Mouse (Mus musculus) layer of hippocampus, adult 2 months (tissue): ENCODE results near the gene Ranbp17. TPM values are rescaled to one million over a fixed set of nuclear protein-coding genes. Genes with fewer than 3 reads are reported as not detected.
A peak's percentile ranks its signal among the peaks of the same experiment; 100 is the strongest.

Source experiments
- DNase-seq, 2 experiments: peaks; one replicate each; pipeline ENCODE4 v3.0.0; 2022; ENCODE audit warnings: low spot score in 2 of 2
- H3K27ac ChIP-seq: fragments of 200-600 bp; 2 replicates; pipeline ENCODE4 v1.8.1; 2022
- H3K4me3 ChIP-seq: fragments of 200-600 bp; 2 replicates; pipeline ENCODE4 v1.8.1; 2022; ENCODE audit warnings: mild to moderate bottlenecking
- CTCF ChIP-seq: fragments of 200-600 bp; conservative IDR thresholded peaks from 2 replicates; pipeline ENCODE4 v1.8.1; 2022; ENCODE audit warnings: antibody characterized with exemption, mild to moderate bottlenecking, moderate library complexity
- total RNA-seq, 2 experiments: library from RNA; stranded (reverse); gene quantifications; 2 replicates each; pipeline ENCODE4 v1.2.3; 2021

The Ranbp17 gene
- total RNA-seq, 2 experiments from 2014 or later = 7.9 to 9.9 TPM

- Histone ChIP-seq H3K4me3 (no peak overlapping the region), H3K27ac (no peak overlapping the region)
- no peak for TF ChIP-seq CTCF
- no peak for DNase-seq
These were observed 308.6 kb downstream of the Ranbp17 start for GRCm38 (mm10) chr11:33204966-33205365.

DNA sequence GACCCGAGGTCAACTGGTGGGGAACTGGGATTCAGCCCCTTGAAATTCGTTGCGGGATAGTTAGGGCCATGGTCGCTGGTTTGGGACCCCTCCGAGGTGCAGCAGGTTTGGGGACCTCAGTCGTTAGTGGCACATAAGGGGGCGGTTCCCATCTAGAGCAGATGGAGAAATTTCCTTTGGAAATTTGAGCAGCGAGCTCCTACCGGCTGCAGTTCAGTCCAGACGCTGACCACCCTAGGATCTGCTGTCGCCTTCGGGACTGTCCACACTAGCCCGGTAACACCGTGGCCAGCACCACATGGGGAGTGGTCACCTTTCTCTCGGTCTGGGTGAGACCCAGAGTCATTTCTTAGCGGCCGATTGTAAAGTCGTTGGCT is 309.2 kb downstream of the Ranbp17 start:
- TF ChIP-seq CTCF = no peak
- H3K27ac ChIP-seq = no peak overlapping the region
- no peak overlapping the region for H3K4me3 ChIP-seq
- no peak for DNase-seq

GRCm38 (mm10) chr11:33203383-33204328 is 309.9 kb downstream of the Ranbp17 start, which contains the start of gene Tlx3:
Gene Tlx3 (minus strand): TSS chr11:33203589.
- Histone ChIP-seq H3K4me3 (no peak within 1 kb of the TSS), H3K27ac (no peak within 1 kb of the TSS)
- no peak for TF ChIP-seq CTCF
- DNase-seq = no peak

DNA sequence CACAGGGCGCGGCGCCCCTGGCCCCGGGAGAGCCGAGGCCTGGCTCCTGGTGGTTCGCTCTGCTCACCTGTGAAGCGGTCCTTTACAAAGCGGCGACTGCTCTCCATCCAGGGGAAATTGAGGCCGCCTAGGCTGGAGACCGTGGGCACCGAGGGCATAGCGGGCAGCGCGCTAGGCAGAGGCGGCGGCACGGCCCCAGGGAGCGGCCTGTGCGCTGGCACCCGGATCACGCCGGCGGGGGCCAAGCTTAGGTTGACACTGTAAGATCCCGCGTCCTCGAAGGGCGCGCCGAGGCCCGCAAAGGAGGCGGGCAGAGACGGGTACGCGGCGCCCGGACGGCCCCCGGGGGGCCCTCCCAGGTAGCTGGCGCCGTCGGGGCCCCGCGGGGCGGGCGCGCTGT is 310.6 kb downstream of the Ranbp17 start:
- TF ChIP-seq CTCF = no peak
- H3K27ac ChIP-seq = no peak overlapping the region
- DNase-seq = no peak
- no peak overlapping the region for H3K4me3 ChIP-seq

DNA sequence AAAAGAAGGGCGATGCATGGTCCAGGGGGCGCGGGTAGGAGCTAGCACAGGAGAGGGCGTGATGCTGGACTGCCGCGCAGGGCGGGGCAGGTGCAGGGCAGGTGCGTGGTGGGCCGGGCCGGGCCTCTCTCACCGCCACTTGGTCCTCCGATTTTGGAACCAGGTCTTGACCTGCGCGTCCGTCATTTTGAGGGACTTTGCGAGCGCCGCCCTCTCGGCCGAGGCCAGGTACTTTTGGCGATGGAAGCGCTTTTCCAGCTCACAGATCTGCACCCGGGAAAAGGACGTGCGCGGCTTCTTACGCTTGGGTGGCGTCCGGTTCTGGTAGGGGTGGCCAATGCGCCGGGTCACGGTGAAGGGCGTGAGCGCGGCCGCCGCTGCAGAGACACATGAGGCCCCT is 311.2 kb downstream of the Ranbp17 start:
- no peak overlapping the region for H3K27ac ChIP-seq
- H3K4me3 ChIP-seq = no peak overlapping the region
- TF ChIP-seq CTCF = peak; percentile 38
- DNase-seq = no peak

GRCm38 (mm10) chr11:33201626-33202010 is 311.9 kb downstream of the Ranbp17 start:
- Histone ChIP-seq H3K27ac (no peak overlapping the region), H3K4me3 (no peak overlapping the region)
- no peak for DNase-seq
- no peak for TF ChIP-seq CTCF

- no peak overlapping the region for H3K27ac ChIP-seq
- no peak for DNase-seq
- no peak overlapping the region for H3K4me3 ChIP-seq
- TF ChIP-seq CTCF = no peak
These were observed 312.6 kb downstream of the Ranbp17 start for GRCm38 (mm10) chr11:33200764-33201625.

DNA sequence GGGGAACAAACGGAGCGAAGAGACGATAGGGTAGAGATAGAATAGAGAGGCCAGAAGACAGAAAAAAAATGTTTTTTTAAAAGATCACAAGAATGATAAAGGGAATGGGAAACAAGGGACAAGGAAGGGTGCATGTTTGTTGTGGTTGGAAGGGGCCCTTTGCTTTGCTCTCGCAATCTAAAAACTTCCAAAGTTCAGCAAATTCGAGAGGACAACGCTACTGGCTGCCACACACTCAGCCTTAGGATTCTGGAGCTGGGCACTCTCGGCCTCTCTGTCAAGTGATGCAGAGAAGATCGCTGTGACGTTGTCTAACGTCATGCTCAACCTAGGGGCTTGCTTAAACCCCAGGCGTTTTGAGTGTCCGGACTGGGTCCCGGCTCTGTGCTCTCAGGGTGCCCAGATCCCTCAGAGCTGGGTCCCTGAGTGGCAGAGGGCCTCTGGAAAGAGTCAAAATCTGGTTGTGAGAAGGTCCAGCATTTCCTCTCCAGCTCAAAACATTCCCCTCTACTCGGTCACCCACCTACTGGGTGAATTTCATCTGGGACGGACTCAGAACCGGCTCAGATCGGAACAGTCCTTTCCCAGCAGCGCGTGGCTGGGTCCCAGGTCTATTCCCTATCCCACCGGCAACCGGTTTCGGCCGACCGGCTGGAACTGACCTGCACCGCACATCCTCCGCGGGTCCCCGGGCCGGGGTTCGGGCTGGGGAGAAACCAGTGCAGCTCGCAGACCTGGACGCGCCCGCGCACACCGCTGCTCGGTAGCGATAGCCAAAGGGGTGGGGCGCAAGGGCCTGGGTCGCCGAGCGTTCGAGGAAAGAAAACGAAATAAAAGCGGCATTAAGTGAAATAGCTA is 313.4 kb downstream of the Ranbp17 start:
- DNase-seq = no peak
- H3K27ac ChIP-seq = no peak overlapping the region
- no peak for TF ChIP-seq CTCF
- no peak overlapping the region for H3K4me3 ChIP-seq

DNA sequence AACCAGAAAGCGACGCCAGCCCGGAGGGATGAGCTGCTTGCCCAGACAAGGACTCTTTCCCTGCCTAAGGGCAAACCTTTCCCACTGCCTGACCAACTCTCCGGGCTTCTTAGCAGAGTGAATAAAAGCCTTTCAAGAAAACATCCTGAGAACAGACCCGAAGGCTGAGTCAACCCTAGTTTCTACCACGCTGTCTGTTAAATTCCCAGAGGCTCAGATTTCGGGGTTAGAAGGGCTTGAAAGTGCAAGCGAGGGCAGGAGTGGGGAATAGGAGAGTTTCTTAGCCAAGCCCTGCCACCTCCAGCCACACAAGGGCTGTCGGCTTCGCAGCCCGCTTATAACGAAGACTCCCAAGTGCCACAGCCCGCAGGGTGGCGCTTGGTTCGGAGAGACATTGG is 314.4 kb downstream of the Ranbp17 start:
- H3K27ac ChIP-seq = no peak overlapping the region

DNA sequence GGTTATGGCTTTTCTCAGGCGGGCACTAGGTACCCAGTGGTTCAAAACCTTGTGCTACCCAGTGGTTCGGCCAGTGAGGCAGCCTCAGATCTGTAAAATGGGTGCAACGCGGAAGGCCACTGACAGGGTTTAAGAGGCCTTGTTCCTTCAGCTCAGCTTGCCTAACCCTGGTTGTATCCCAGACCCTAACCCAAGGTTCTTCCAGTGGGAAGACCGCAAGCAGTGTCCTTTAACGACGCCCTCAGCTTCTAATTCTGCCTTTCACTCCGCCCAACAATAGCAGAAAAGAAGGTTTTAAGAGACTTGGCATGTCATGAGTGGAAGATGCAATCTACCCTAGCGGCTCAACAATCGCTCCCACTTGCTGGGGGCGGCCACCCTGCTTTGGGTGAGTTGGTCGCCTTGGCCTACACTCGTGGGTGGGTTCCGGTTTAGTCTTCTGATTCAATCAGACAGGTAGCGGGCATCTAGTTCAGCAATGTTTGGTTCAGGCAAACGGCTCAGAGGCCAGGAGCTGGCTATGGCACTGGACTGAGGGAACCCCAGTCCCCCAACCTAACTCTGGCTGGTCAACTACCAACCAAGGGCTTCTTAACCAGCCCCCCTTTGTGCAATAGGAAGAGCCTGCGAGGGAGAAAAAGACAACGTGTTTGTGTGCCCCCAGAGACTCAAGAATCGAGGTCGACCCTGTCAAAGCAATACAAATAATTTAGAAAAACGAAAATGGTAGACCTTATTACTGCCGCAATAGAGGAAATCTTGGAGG is 315.0 kb downstream of the Ranbp17 start:
- Histone ChIP-seq H3K27ac (no peak overlapping the region), H3K4me3 (no peak overlapping the region)
- no peak for DNase-seq
- no peak for TF ChIP-seq CTCF

More for the DNA sequence above, 314.4 kb downstream of the Ranbp17 start:
- H3K4me3 ChIP-seq = no peak overlapping the region
- no peak for TF ChIP-seq CTCF
- no peak for DNase-seq

GRCm38 (mm10) chr11:33197673-33198072 is 315.9 kb downstream of the Ranbp17 start:
- no peak for TF ChIP-seq CTCF
- no peak for DNase-seq
- no peak overlapping the region for H3K27ac ChIP-seq
- H3K4me3 ChIP-seq = no peak overlapping the region

- no peak for DNase-seq
- no peak overlapping the region for H3K4me3 ChIP-seq
- no peak overlapping the region for H3K27ac ChIP-seq
- no peak for TF ChIP-seq CTCF
These were observed 316.4 kb downstream of the Ranbp17 start for GRCm38 (mm10) chr11:33197133-33197514.
